Mouse (Mus musculus) kidney, adult 2 months (tissue): ENCODE measurements around the gene Gm16253. TPM values are rescaled to one million over a fixed set of nuclear protein-coding genes. Genes with fewer than 3 reads are reported as not detected.
"Not testable (repeated sequence)": the region's sequence is repeated elsewhere in the genome, so short reads cannot be mapped to it uniquely, and the experiment has no call there.

Experiments used
- DNase-seq: peaks from one replicate; pipeline ENCODE4 v3.0.0; 2021
- H3K27ac ChIP-seq: fragments of 200-500 bp; 2 replicates; pipeline ENCODE4 v1.5.1; 2012; ENCODE audit warnings: low read depth, low read length, control low read depth, inconsistent platforms; ENCODE audit not compliant: insufficient read depth
- H3K27me3 ChIP-seq: fragments of 200-500 bp; replicated peaks from 2 replicates; pipeline ENCODE4 v1.6.1; 2012; ENCODE audit warnings: mild to moderate bottlenecking, moderate library complexity, low read length, inconsistent platforms; ENCODE audit not compliant: control insufficient read depth, insufficient read depth
- H3K36me3 ChIP-seq: fragments of 200-500 bp; 2 replicates; pipeline ENCODE4 v1.6.1; 2012; ENCODE audit warnings: mild to moderate bottlenecking, moderate library complexity, low read length, inconsistent platforms; ENCODE audit not compliant: control insufficient read depth, insufficient read depth
- H3K4me1 ChIP-seq: fragments of 200-500 bp; 2 replicates; pipeline ENCODE4 v1.6.1; 2011; ENCODE audit warnings: low read length; ENCODE audit not compliant: control insufficient read depth, insufficient read depth
- H3K4me3 ChIP-seq: fragments of 200-500 bp; 2 replicates; pipeline ENCODE4 v1.5.1; 2011; ENCODE audit warnings: mild to moderate bottlenecking, low read depth, low read length, control low read depth; ENCODE audit not compliant: insufficient read depth
- CTCF ChIP-seq: fragments of 200-500 bp; conservative IDR thresholded peaks from 2 replicates; pipeline ENCODE4 v1.5.1; 2011; ENCODE audit warnings: low read depth, mild to moderate bottlenecking, control low read depth, low read length, moderate library complexity, mixed read lengths; ENCODE audit not compliant: insufficient read depth, insufficient read length
- POLR2A ChIP-seq: fragments of 200-500 bp; IDR thresholded peaks from one replicate; pipeline ENCODE4 v1.6.1; 2011; ENCODE audit warnings: low read depth, low read length, control low read depth
- WGBS: fragments of 180-500 bp; shearing (Covaris S2); methylation state at CpG from one replicate; pipeline ENCODE4 v1.1.7; 2018; 5-methylcytosine and 5-hydroxymethylcytosine counted together
- polyA plus RNA-seq: library from polyadenylated mRNA; depleted of rRNA; stranded (reverse); fragments of >200 nt; gene quantifications from 2 replicates; pipeline ENCODE4 v1.2.3, GENCODE M21; 2012; rRNA removed

The Gm16253 gene
- polyA plus RNA-seq, 1 experiment = not detected

GRCm38 (mm10) chr3:96602704-96603084, 25.9 kb downstream of the Gm16253 start:
- Histone ChIP-seq H3K27ac (peak overlapping the region; percentile 49; the same call in 1 of the 2 replicates), H3K27me3 (0 out of 2 replicates have a peak, but pooled peaks cover 1% of the 10 kb centered on the region), H3K4me3 (no peak overlapping the region), H3K4me1 (no peaks in the 10 kb centered on the region), H3K36me3 (no peaks in the 10 kb centered on the region)
- TF ChIP-seq POLR2A (no peak), CTCF (no peak)
- no peak for DNase-seq
- 17% methylated on average over 5 of the region's 5 CpGs for WGBS

- H3K4me1 ChIP-seq = no peaks in the 10 kb centered on the region
- WGBS = 45% methylated on average over 5 of the region's 5 CpGs
- no peak overlapping the region for H3K27ac ChIP-seq
- H3K27me3 ChIP-seq = no peaks in the 10 kb centered on the region
- no peak for TF ChIP-seq POLR2A
- TF ChIP-seq CTCF = no peak
- DNase-seq = no peak
- no peak overlapping the region for H3K4me3 ChIP-seq
- no peaks in the 10 kb centered on the region for H3K36me3 ChIP-seq
Observed at GRCm38 (mm10) chr3:96603311-96603710, 26.5 kb downstream of the Gm16253 start.

- H3K4me3 ChIP-seq, DNase-seq, H3K36me3 ChIP-seq, H3K4me1 ChIP-seq, H3K27me3 ChIP-seq, H3K27ac ChIP-seq: not testable (repeated sequence)
- 92% methylated on average over 4 of the region's 4 CpGs for WGBS
Observed at GRCm38 (mm10) chr3:96606007-96606406, 29.2 kb downstream of the Gm16253 start.

GRCm38 (mm10) chr3:96606618-96607017, 29.8 kb downstream of the Gm16253 start:
- no peaks in the 10 kb centered on the region for H3K27me3 ChIP-seq
- no peaks in the 10 kb centered on the region for H3K36me3 ChIP-seq
- H3K4me3 ChIP-seq = no peak overlapping the region
- WGBS = 90% methylated on average over 4 of the region's 4 CpGs
- DNase-seq = no peak
- H3K4me1 ChIP-seq = no peaks in the 10 kb centered on the region
- TF ChIP-seq POLR2A = no peak
- no peak for TF ChIP-seq CTCF
- H3K27ac ChIP-seq = no peak overlapping the region

GRCm38 (mm10) chr3:96617941-96618340, 41.2 kb downstream of the Gm16253 start:
- no peaks in the 10 kb centered on the region for H3K27me3 ChIP-seq
- H3K27ac ChIP-seq = no peak overlapping the region
- TF ChIP-seq POLR2A (no peak), CTCF (no peak)
- WGBS = 92% methylated on average over 3 of the region's 3 CpGs
- H3K4me1 ChIP-seq = no peaks in the 10 kb centered on the region
- H3K4me3 ChIP-seq = no peak overlapping the region
- no peaks in the 10 kb centered on the region; the same call in 1 of the 2 replicates for H3K36me3 ChIP-seq
- DNase-seq = no peak

GRCm38 (mm10) chr3:96623201-96623600, 46.4 kb downstream of the Gm16253 start:
- H3K4me1 ChIP-seq = no peaks in the 10 kb centered on the region
- TF ChIP-seq POLR2A (no peak), CTCF (no peak)
- H3K27me3 ChIP-seq = no peaks in the 10 kb centered on the region
- H3K27ac ChIP-seq = no peak overlapping the region
- no peak for DNase-seq
- no peak overlapping the region for H3K4me3 ChIP-seq
- WGBS = 93% methylated on average over 4 of the region's 4 CpGs
- no peaks in the 10 kb centered on the region; the same call in 1 of the 2 replicates for H3K36me3 ChIP-seq

- H3K36me3 ChIP-seq = no peaks in the 10 kb centered on the region
- DNase-seq = peak; percentile 98
- 1% methylated on average over 48 of the region's 48 CpGs for WGBS
- H3K4me3 ChIP-seq = peak within 1 kb of the TSS; percentile 97
- TF ChIP-seq POLR2A (peak; percentile 81), CTCF (no peak)
- peak within 1 kb of the TSS; percentile 97 for H3K27ac ChIP-seq
- H3K4me1 ChIP-seq = peaks cover 3% of the 10 kb centered on the region; the same call in 1 of the 2 replicates
- H3K27me3 ChIP-seq = no peaks in the 10 kb centered on the region
Observed at GRCm38 (mm10) chr3:96629729-96630600, 53.2 kb downstream of the Gm16253 start, which contains the start of gene Rbm8a. Gene Rbm8a (plus strand): TSS chr3:96629933.

Other genes with a start within 250 kb of the Gm16253 start
- gene BC107364, start 124.7 kb upstream of the Gm16253 start, polyA plus RNA-seq = 0.08 and 0.14 TPM in 2 replicates
- 0.23 and 3.9 TPM in 2 replicates for gene Hfe2, start 51.8 kb upstream of the Gm16253 start, polyA plus RNA-seq
- 514 and 518 TPM in 2 replicates for gene Txnip, start 19.0 kb upstream of the Gm16253 start, polyA plus RNA-seq
- 14.5 and 15.3 TPM in 2 replicates for gene Polr3gl, start 17.2 kb downstream of the Gm16253 start, polyA plus RNA-seq
- gene Ankrd34a, start 19.7 kb downstream of the Gm16253 start, polyA plus RNA-seq = 0.23 and 0.38 TPM in 2 replicates
- gene Lix1l, start 24.2 kb downstream of the Gm16253 start, polyA plus RNA-seq = 7.7 and 9.6 TPM in 2 replicates
- 7.8 and 16.1 TPM in 2 replicates for gene Rbm8a, start 52.9 kb downstream of the Gm16253 start, polyA plus RNA-seq
- 57.6 and 57.7 TPM in 2 replicates for gene Pex11b, start 58.4 kb downstream of the Gm16253 start, polyA plus RNA-seq
- gene Gm42957, start 58.5 kb downstream of the Gm16253 start, polyA plus RNA-seq = 0.07 TPM in 1 of 2 replicates, not detected in the other
- 1.2 and 1.6 TPM in 2 replicates for gene Itga10, start 68.6 kb downstream of the Gm16253 start, polyA plus RNA-seq
- gene Ankrd35, start 93.1 kb downstream of the Gm16253 start, polyA plus RNA-seq = 0.38 and 0.45 TPM in 2 replicates
- 21.0 and 23.2 TPM in 2 replicates for gene Pias3, start 119.4 kb downstream of the Gm16253 start, polyA plus RNA-seq
- 2.0 and 3.6 TPM in 2 replicates for gene Nudt17, start 131.6 kb downstream of the Gm16253 start, polyA plus RNA-seq
- 32.2 and 34.6 TPM in 2 replicates for gene Polr3c, start 150.6 kb downstream of the Gm16253 start, polyA plus RNA-seq
- 20.7 and 23.5 TPM in 2 replicates for gene Rnf115, start 150.7 kb downstream of the Gm16253 start, polyA plus RNA-seq